Mouse (Mus musculus) R1 (cell line): Measurements from ENCODE around the gene Sox5.

ENCODE experiments used
- DNase-seq: peaks from one replicate; pipeline ENCODE4 v3.0.0-alpha.2; 2018; ENCODE audit warnings: low read depth, low spot score

Sox5 gene

GRCm38 (mm10) chr6:144716376-144716775, 65.4 kb downstream of the Sox5 start:
- DNase-seq = no peak

GRCm38 (mm10) chr6:144711841-144712240, 69.9 kb downstream of the Sox5 start:
- DNase-seq = no peak

- no peak for DNase-seq
Observed at GRCm38 (mm10) chr6:144710816-144711215, 71.0 kb downstream of the Sox5 start.

- DNase-seq = peak; percentile 78
Observed at GRCm38 (mm10) chr6:144709614-144710180, 72.1 kb downstream of the Sox5 start.

- no peak for DNase-seq
Observed at GRCm38 (mm10) chr6:144708410-144708809, 73.4 kb downstream of the Sox5 start.

- no peak for DNase-seq
Observed at GRCm38 (mm10) chr6:144707976-144708375, 73.8 kb downstream of the Sox5 start.

- no peak for DNase-seq
Observed at GRCm38 (mm10) chr6:144704962-144705361, 76.8 kb downstream of the Sox5 start.

- no peak for DNase-seq
Observed at GRCm38 (mm10) chr6:144695660-144696059, 86.1 kb downstream of the Sox5 start.

GRCm38 (mm10) chr6:144693211-144693899, 88.4 kb downstream of the Sox5 start:
- DNase-seq = no peak

GRCm38 (mm10) chr6:144691298-144692041, 90.3 kb downstream of the Sox5 start:
- no peak for DNase-seq

- DNase-seq = no peak
Observed at GRCm38 (mm10) chr6:144689076-144689475, 92.7 kb downstream of the Sox5 start.

GRCm38 (mm10) chr6:144687681-144688080, 94.1 kb downstream of the Sox5 start:
- DNase-seq = no peak

GRCm38 (mm10) chr6:144681045-144681789, 100.6 kb downstream of the Sox5 start:
- DNase-seq = no peak

- no peak for DNase-seq
Observed at GRCm38 (mm10) chr6:144677491-144678133, 104.2 kb downstream of the Sox5 start.

GRCm38 (mm10) chr6:144675111-144675510, 106.7 kb downstream of the Sox5 start:
- DNase-seq = no peak

GRCm38 (mm10) chr6:144673906-144674305, 107.9 kb downstream of the Sox5 start:
- DNase-seq = no peak

GRCm38 (mm10) chr6:144670433-144671167, 111.2 kb downstream of the Sox5 start:
- DNase-seq = no peak

GRCm38 (mm10) chr6:144666617-144667016, 115.2 kb downstream of the Sox5 start:
- DNase-seq = peak; percentile 45

- no peak for DNase-seq
Observed at GRCm38 (mm10) chr6:144664765-144665164, 117.0 kb downstream of the Sox5 start.

- DNase-seq = no peak
Observed at GRCm38 (mm10) chr6:144663516-144664074, 118.2 kb downstream of the Sox5 start.
